Mouse (Mus musculus): ENCODE data around the gene Cfap97.

- TF ChIP-seq CTCF (IDR thresholded peaks at IDR 0.05; ENCODE audit: borderline replicate concordance, control insufficient read depth, extremely low read depth, insufficient read depth, low read length, poor library complexity) (no peak), POLR2A (IDR thresholded peaks at IDR 0.05; ENCODE audit: control insufficient read depth, extremely low read depth, insufficient read depth, low read length, poor library complexity) (no peak)
Measured at GRCm38 (mm10) chr8:46213971-46214480, 62.5 kb downstream of the Cfap97 start.

Data from thymus, adult 2 months (tissue).